In genomic region chr7:80135173-80135532, GRCm38 (mm10) we compare ENCODE assay signal across 9 mouse cellular contexts. TPM values are rescaled to one million over a fixed set of nuclear protein-coding genes. Genes with fewer than 3 reads are reported as not detected.
DNase-seq lines count a peak whose midpoint lies in the region; ATAC-seq and TF ChIP-seq lines count a peak whose summit lies in the region.
"Had no signal": no experiment of that assay in that cellular context is flagged by ENCODE, and none has a peak within 500 bp of the region (broad histone marks: within the 10 kb centered on the region; RNA-seq: fewer than 3 reads in every experiment).

No protein-coding gene starts in this region.

- H3K27ac ChIP-seq in heart, embryonic 16.5 days (ENCODE audit: low read length) = peak overlapping the region; percentile 93
- H3K27ac ChIP-seq in lung, embryonic 15.5 days = peak overlapping the region; percentile 90
- H3K27ac ChIP-seq in limb, embryonic 14.5 days (replicated peaks; ENCODE audit: low read depth, low read length) = peak overlapping the region; percentile 50; the same call in 1 of the 2 replicates
- H3K27ac ChIP-seq: limb, embryonic 12.5 days had no signal

- WGBS in heart, embryonic 16.5 days = 21% methylated on average over 1 of the region's 1 CpGs
- WGBS in lung, embryonic 15.5 days = 38% methylated on average over 1 of the region's 1 CpGs
- WGBS in limb, embryonic 14.5 days = 64% methylated on average over 1 of the region's 1 CpGs

- peaks cover 17% of the 10 kb centered on the region for H3K4me1 ChIP-seq in heart, embryonic 16.5 days (ENCODE audit: control insufficient read depth, insufficient read depth, low read length)
- peaks cover 16% of the 10 kb centered on the region for H3K4me1 ChIP-seq in lung, embryonic 15.5 days
- H3K4me1 ChIP-seq in limb, embryonic 14.5 days (ENCODE audit: control insufficient read depth, insufficient read depth, low read length) = peaks cover 15% of the 10 kb centered on the region

- H3K9ac ChIP-seq in heart, embryonic 16.5 days (ENCODE audit: low read length) = peak overlapping the region; percentile 51; the same call in 1 of the 2 replicates
- H3K9ac ChIP-seq in lung, embryonic 15.5 days = no peak overlapping the region
- no peak overlapping the region for H3K9ac ChIP-seq in limb, embryonic 14.5 days (ENCODE audit: low read depth, low read length, severe bottlenecking)
- H3K9ac ChIP-seq: limb, embryonic 12.5 days had no signal

- no peak overlapping the region for H3K4me2 ChIP-seq in heart, embryonic 16.5 days (ENCODE audit: low read depth, low read length)
- H3K4me2 ChIP-seq in lung, embryonic 15.5 days = no peak overlapping the region
- no peak overlapping the region for H3K4me2 ChIP-seq in limb, embryonic 14.5 days (replicated peaks; ENCODE audit: low read depth, low read length, severe bottlenecking)
- H3K4me2 ChIP-seq: limb, embryonic 12.5 days had no signal

- peaks cover 15% of the 10 kb centered on the region for H3K9me3 ChIP-seq in heart, embryonic 16.5 days (replicated peaks; ENCODE audit: control insufficient read depth, low read length)
- H3K9me3 ChIP-seq in lung, embryonic 15.5 days = no peaks in the 10 kb centered on the region
- H3K9me3 ChIP-seq in limb, embryonic 14.5 days (ENCODE audit: control insufficient read depth, low read length) = peaks cover 11% of the 10 kb centered on the region; the same call in 1 of the 2 replicates

- H3K27me3 ChIP-seq in heart, embryonic 16.5 days (ENCODE audit: control insufficient read depth, insufficient read depth, low read length) = no peaks in the 10 kb centered on the region
- H3K27me3 ChIP-seq in lung, embryonic 15.5 days = no peaks in the 10 kb centered on the region
- no peaks in the 10 kb centered on the region for H3K27me3 ChIP-seq in limb, embryonic 14.5 days (ENCODE audit: control insufficient read depth, insufficient read depth, low read length)
- H3K27me3 ChIP-seq: limb, embryonic 12.5 days had no signal

- no peak for DNase-seq in heart, postnatal 10 days
- no peak for DNase-seq in lung, adult 18-20 months
- DNase-seq in limb, embryonic 14.5 days (ENCODE audit: low spot score) = no peak
- DNase-seq: thymus, postnatal 36 days had no signal

- no peak for ATAC-seq in heart, embryonic 16.5 days (replicated peaks; ENCODE audit: extremely low read depth, insufficient read depth, low FRiP score)
- no peak for ATAC-seq in lung, embryonic 15.5 days (ENCODE audit: borderline replicate concordance, extremely low read depth, low FRiP score, low TSS enrichment)
- ATAC-seq in limb, embryonic 14.5 days (ENCODE audit: low FRiP score, low read depth) = no peak
- peak; percentile 47 for ATAC-seq in megakaryocyte progenitor cell, adult 5-6 weeks (replicated peaks; ENCODE audit: poor library complexity)
- ATAC-seq in granulocyte monocyte progenitor cell, adult 5-6 weeks (replicated peaks; ENCODE audit: poor library complexity, severe bottlenecking) = no peak

- H3K36me3 ChIP-seq in heart, embryonic 16.5 days (ENCODE audit: control insufficient read depth, insufficient read depth) = no peaks in the 10 kb centered on the region
- no peaks in the 10 kb centered on the region for H3K36me3 ChIP-seq in lung, embryonic 15.5 days
- no peaks in the 10 kb centered on the region for H3K36me3 ChIP-seq in limb, embryonic 14.5 days (ENCODE audit: control insufficient read depth, insufficient read depth, low read length)
- H3K36me3 ChIP-seq: limb, embryonic 12.5 days had no signal

- intact Hi-C loops in heart, postnatal 10 days (cut with DNase I) = no loop called here

- TF ChIP-seq POLR2A in limb, embryonic 14.5 days (IDR thresholded peaks at IDR 0.05; ENCODE audit: borderline replicate concordance, extremely low read depth, insufficient read depth, insufficient read length) = no peak

- no peak overlapping the region for H3K4me3 ChIP-seq in heart, embryonic 16.5 days (ENCODE audit: low read length)
- H3K4me3 ChIP-seq in lung, embryonic 15.5 days = no peak overlapping the region
- H3K4me3 ChIP-seq in limb, embryonic 14.5 days (replicated peaks; ENCODE audit: low read length) = no peak overlapping the region
- H3K4me3 ChIP-seq: limb, embryonic 12.5 days had no signal

RNA-seq across cellular contexts. Expression of gene Idh2, which starts 20.0 kb away (rescaled TPM):
- polyA plus RNA-seq in heart, embryonic 16.5 days (2015; fragmentation: Nextera tagmentation; extraction: Ambion mirVana) = 2,779 and 2,782 TPM in 2 replicates
- 1,000 to 10,000 TPM; 1,610 to 1,731 TPM for total RNA-seq in heart, postnatal 10 days (2021)
- polyA plus RNA-seq in lung, embryonic 15.5 days (2015; fragmentation: Nextera tagmentation; extraction: Ambion mirVana) = 690 and 692 TPM in 2 replicates
- 457 and 501 TPM in 2 replicates for polyA plus RNA-seq in limb, embryonic 14.5 days (2012; rRNA removed)
- 580 and 595 TPM in 2 replicates for polyA plus RNA-seq in limb, embryonic 14.5 days (2014; fragmentation: Nextera tagmentation; extraction: Ambion mirVana)
- total RNA-seq in megakaryocyte progenitor cell, adult 5-6 weeks (2015) = 267 and 274 TPM in 2 replicates
- 276 and 284 TPM in 2 replicates for total RNA-seq in megakaryocyte progenitor cell, adult 5-6 weeks (2017)
- total RNA-seq in granulocyte monocyte progenitor cell, adult 5-6 weeks (2014; fragmentation: Nextera tagmentation) = 259 and 298 TPM in 2 replicates
- 338 and 368 TPM in 2 replicates for total RNA-seq in granulocyte monocyte progenitor cell, adult 5-6 weeks (2017)

RNA-seq across cellular contexts. Expression of gene Sema4b, which starts 51.5 kb away (rescaled TPM):
- 12.1 and 14.4 TPM in 2 replicates for polyA plus RNA-seq in heart, embryonic 16.5 days (2015; fragmentation: Nextera tagmentation; extraction: Ambion mirVana)
- 10 to 100 TPM; 14.7 to 16.6 TPM for total RNA-seq in heart, postnatal 10 days (2021)
- 13.7 and 14.9 TPM in 2 replicates for polyA plus RNA-seq in lung, embryonic 15.5 days (2015; fragmentation: Nextera tagmentation; extraction: Ambion mirVana)
- 8.2 and 12.3 TPM in 2 replicates for polyA plus RNA-seq in limb, embryonic 14.5 days (2012; rRNA removed)
- 11.5 and 12.0 TPM in 2 replicates for polyA plus RNA-seq in limb, embryonic 14.5 days (2014; fragmentation: Nextera tagmentation; extraction: Ambion mirVana)
- 6.6 and 7.7 TPM in 2 replicates for total RNA-seq in megakaryocyte progenitor cell, adult 5-6 weeks (2015)
- total RNA-seq in megakaryocyte progenitor cell, adult 5-6 weeks (2017) = 5.3 and 8.1 TPM in 2 replicates
- 6.2 and 6.6 TPM in 2 replicates for total RNA-seq in granulocyte monocyte progenitor cell, adult 5-6 weeks (2014; fragmentation: Nextera tagmentation)
- 3.6 and 4.4 TPM in 2 replicates for total RNA-seq in granulocyte monocyte progenitor cell, adult 5-6 weeks (2017)

Comparison
In these comparisons a context has a peak if more than half of its experiments do, and no peak if none do; other contexts are left out.
1. RNA of gene Idh2, which starts 20.0 kb away (total RNA-seq): 1,610 to 1,731 TPM in heart, postnatal 10 days; 259 to 368 TPM in granulocyte monocyte progenitor cell, adult 5-6 weeks and 267 to 284 TPM in megakaryocyte progenitor cell, adult 5-6 weeks; every median in the first group is over 4 times any median in the second.
2. Peak in every context shown above with its lines, with median percentiles within 50 percentile points of each other: H3K27ac ChIP-seq.